Mouse (Mus musculus): Measurements from ENCODE around the gene Cep131. TPM values are rescaled to one million over a fixed set of nuclear protein-coding genes. Genes with fewer than 3 reads are reported as not detected.
A peak's percentile ranks its signal among the peaks of the same experiment; 100 is the strongest.

The Cep131 gene
- polyA plus RNA-seq, 1 experiment from 2014 or later, result 36.8 TPM

- in situ Hi-C loops (cut with MboI; ENCODE audit: low pct_unique_long_range_greater_than_20kb), result loop anchor here (5.0 kb wide), 2 partner anchors 34 to 69 kb away; partner anchors contain the start of genes Ndufaf8 and Tepsin
- DNase-seq (ENCODE audit: low read depth, low spot score), result no peak
- POLR2A ChIA-PET, result interaction anchor here (1.3 kb wide), 1 partner anchor 9 kb away, joined by 3 read pairs; no protein-coding TSS in a partner anchor
- no peak for TF ChIP-seq CTCF (IDR thresholded peaks at IDR 0.05)
- no peaks in the 10 kb centered on the region for H3K27me3 ChIP-seq
- ATAC-seq, result peak; percentile 64
- CTCF ChIA-PET, result interaction anchor here (0.9 to 3.6 kb wide), 4 partner anchors 15 to 73 kb away, joined by 3 to 13 read pairs (median 3); no protein-coding TSS in a partner anchor
Observed at GRCm38 (mm10) chr11:120028319-120029092, 58.1 kb downstream of the Cep131 start.

- ATAC-seq, result no peak
- TF ChIP-seq CTCF (IDR thresholded peaks at IDR 0.05), result no peak
- in situ Hi-C loops (cut with MboI; ENCODE audit: low pct_unique_long_range_greater_than_20kb), result loop anchor here (5.0 kb wide), 2 partner anchors 35 to 70 kb away; partner anchors contain the start of genes Ndufaf8 and Tepsin
- DNase-seq (ENCODE audit: low read depth, low spot score), result no peak
- POLR2A ChIA-PET, result no interaction called here
- CTCF ChIA-PET, result no interaction called here
- no peaks in the 10 kb centered on the region for H3K27me3 ChIP-seq
Observed at GRCm38 (mm10) chr11:120026941-120027340, 59.7 kb downstream of the Cep131 start.

GRCm38 (mm10) chr11:120022841-120023240, 63.8 kb downstream of the Cep131 start:
- H3K27me3 ChIP-seq, result no peaks in the 10 kb centered on the region
- no peak for DNase-seq (ENCODE audit: low read depth, low spot score)
- TF ChIP-seq CTCF (IDR thresholded peaks at IDR 0.05), result no peak
- POLR2A ChIA-PET, result no interaction called here
- CTCF ChIA-PET, result interaction anchor here (0.7 to 1.5 kb wide), 4 partner anchors 42 to 113 kb away, joined by 3 read pairs; no protein-coding TSS in a partner anchor
- no peak for ATAC-seq
- in situ Hi-C loops (cut with MboI; ENCODE audit: low pct_unique_long_range_greater_than_20kb), result no loop called here

GRCm38 (mm10) chr11:120022216-120022615, 64.4 kb downstream of the Cep131 start:
- no peaks in the 10 kb centered on the region for H3K27me3 ChIP-seq
- ChIA-PET POLR2A (interaction anchor here (1.0 kb wide), 1 partner anchor 21 kb away, joined by 3 read pairs; no protein-coding TSS in a partner anchor), CTCF (interaction anchor here (0.7 to 1.5 kb wide), 4 partner anchors 42 to 112 kb away, joined by 3 read pairs; no protein-coding TSS in a partner anchor)
- in situ Hi-C loops (cut with MboI; ENCODE audit: low pct_unique_long_range_greater_than_20kb), result no loop called here
- no peak for TF ChIP-seq CTCF (IDR thresholded peaks at IDR 0.05)
- peak; percentile 53 for ATAC-seq
- no peak for DNase-seq (ENCODE audit: low read depth, low spot score)

GRCm38 (mm10) chr11:120021367-120021766, 65.3 kb downstream of the Cep131 start:
- in situ Hi-C loops (cut with MboI; ENCODE audit: low pct_unique_long_range_greater_than_20kb), result no loop called here
- DNase-seq (ENCODE audit: low read depth, low spot score) (no peak), ATAC-seq (no peak)
- ChIA-PET POLR2A (no interaction called here), CTCF (no interaction called here)
- no peak for TF ChIP-seq CTCF (IDR thresholded peaks at IDR 0.05)
- no peaks in the 10 kb centered on the region for H3K27me3 ChIP-seq

- H3K27me3 ChIP-seq, result no peaks in the 10 kb centered on the region
- no peak for TF ChIP-seq CTCF (IDR thresholded peaks at IDR 0.05)
- DNase-seq (ENCODE audit: low read depth, low spot score) (no peak), ATAC-seq (no peak)
- in situ Hi-C loops (cut with MboI; ENCODE audit: low pct_unique_long_range_greater_than_20kb), result no loop called here
- ChIA-PET POLR2A (interaction anchor here (1.2 kb wide), 1 partner anchor 8 kb away, joined by 3 read pairs; no protein-coding TSS in a partner anchor), CTCF (interaction anchor here (1.2 kb wide), 1 partner anchor 28 kb away, joined by 3 read pairs; no protein-coding TSS in a partner anchor)
Observed at GRCm38 (mm10) chr11:120019542-120020440, 66.8 kb downstream of the Cep131 start.

- no peaks in the 10 kb centered on the region for H3K27me3 ChIP-seq
- no peak for TF ChIP-seq CTCF (IDR thresholded peaks at IDR 0.05)
- ATAC-seq, result no peak
- DNase-seq (ENCODE audit: low read depth, low spot score), result no peak
- in situ Hi-C loops (cut with MboI; ENCODE audit: low pct_unique_long_range_greater_than_20kb), result no loop called here
- POLR2A ChIA-PET, result no interaction called here
- CTCF ChIA-PET, result no interaction called here
Observed at GRCm38 (mm10) chr11:120017011-120017410, 69.6 kb downstream of the Cep131 start.

- in situ Hi-C loops (cut with MboI; ENCODE audit: low pct_unique_long_range_greater_than_20kb), result no loop called here
- no peak for TF ChIP-seq CTCF (IDR thresholded peaks at IDR 0.05)
- DNase-seq (ENCODE audit: low read depth, low spot score), result no peak
- ChIA-PET POLR2A (no interaction called here), CTCF (no interaction called here)
- ATAC-seq, result no peak
- H3K27me3 ChIP-seq, result peaks cover 9% of the 10 kb centered on the region
Observed at GRCm38 (mm10) chr11:120014758-120015157, 71.9 kb downstream of the Cep131 start.

Other genes with a start within 250 kb of the Cep131 start
- gene Chmp6, start 173.4 kb downstream of the Cep131 start, polyA plus RNA-seq (2021), result 54.7 TPM
- 15.4 TPM for gene Baiap2, start 144.1 kb downstream of the Cep131 start, polyA plus RNA-seq (2021)
- 0.09 TPM for gene Aatk, start 39.7 kb downstream of the Cep131 start, polyA plus RNA-seq (2021)
- gene Tepsin, start 11.9 kb upstream of the Cep131 start, polyA plus RNA-seq (2021), result 19.7 TPM
- 57.3 TPM for gene Ndufaf8, start 12.1 kb upstream of the Cep131 start, polyA plus RNA-seq (2021)
- 107 TPM for gene Slc38a10, start 64.5 kb upstream of the Cep131 start, polyA plus RNA-seq (2021)
- gene Bahcc1, start 146.1 kb upstream of the Cep131 start, polyA plus RNA-seq (2021), result 12.4 TPM

Data from Patski (cell line).